In the genomic region with DNA sequence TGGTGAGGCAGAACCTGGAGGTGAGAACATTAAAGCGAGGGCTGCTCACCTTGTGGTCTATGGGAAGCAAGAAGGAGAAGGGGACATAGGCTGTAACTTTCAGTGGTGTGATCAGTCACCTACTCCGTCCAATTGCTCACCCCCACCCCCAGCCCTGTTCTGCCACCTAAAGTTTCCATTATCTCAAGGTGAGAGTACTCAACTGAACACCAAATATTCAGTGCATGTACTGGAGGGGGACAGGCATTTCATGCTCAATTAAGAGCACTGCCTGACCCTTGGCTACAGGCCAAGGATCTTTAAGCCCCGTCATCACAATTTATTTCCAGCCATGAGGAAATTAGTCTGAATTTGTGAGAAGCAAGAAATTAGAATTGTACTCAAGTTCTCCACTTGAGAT, we compare ENCODE assay signal across 26 mouse cellular contexts. TPM values are rescaled to one million over a fixed set of nuclear protein-coding genes. Genes with fewer than 3 reads are reported as not detected.
DNase-seq lines count a peak whose midpoint lies in the region; ATAC-seq and TF ChIP-seq lines count a peak whose summit lies in the region.
"Had no signal": no experiment of that assay in that cellular context is flagged by ENCODE, and none has a peak within 500 bp of the region (broad histone marks: within the 10 kb centered on the region; RNA-seq: fewer than 3 reads in every experiment).

No protein-coding gene starts in this region.

- H3K27me3 ChIP-seq in lung, embryonic 14.5 days (ENCODE audit: insufficient read depth, low read length) = no peaks in the 10 kb centered on the region
- H3K27me3 ChIP-seq in lung, postnatal 0 days (replicated peaks; ENCODE audit: insufficient read depth, low read length) = no peaks in the 10 kb centered on the region
- no peaks in the 10 kb centered on the region for H3K27me3 ChIP-seq in CH12.LX (replicated peaks)
- H3K27me3 ChIP-seq: embryonic facial prominence, embryonic 13.5 days; embryonic facial prominence, embryonic 15.5 days; forebrain, embryonic 12.5 days had no signal

- no peak overlapping the region for H3K9ac ChIP-seq in lung, embryonic 14.5 days
- H3K9ac ChIP-seq in lung, postnatal 0 days (replicated peaks; ENCODE audit: low read depth) = no peak overlapping the region
- no peak overlapping the region for H3K9ac ChIP-seq in CH12.LX (ENCODE audit: insufficient read depth, low read depth)
- H3K9ac ChIP-seq: embryonic facial prominence, embryonic 13.5 days; embryonic facial prominence, embryonic 15.5 days; forebrain, embryonic 12.5 days had no signal

- H3K79me2 ChIP-seq in CH12.LX (replicated peaks; ENCODE audit: control insufficient read depth, extremely low read depth, insufficient read depth, poor library complexity, severe bottlenecking) = no peaks in the 10 kb centered on the region

- no peak for TF ChIP-seq RAD21 in CH12.LX (IDR thresholded peaks at IDR 0.05; ENCODE audit: low read depth, low read length)

- WGBS in lung, embryonic 14.5 days = 64% methylated on average over 3 of the region's 3 CpGs
- WGBS in lung, postnatal 0 days = 56% methylated on average over 3 of the region's 3 CpGs

- dilution Hi-C loops in CH12.LX (cut with MboI; ENCODE audit: extremely low pct_ligation_motif_present, extremely low pct_unique_long_range_greater_than_20kb, low sequenced_read_pairs) = no loop called here

- peaks cover 6% of the 10 kb centered on the region; the same call in 1 of the 2 replicates for H3K36me3 ChIP-seq in lung, embryonic 14.5 days (ENCODE audit: insufficient read depth)
- H3K36me3 ChIP-seq in lung, postnatal 0 days (ENCODE audit: insufficient read depth, low read length) = no peaks in the 10 kb centered on the region
- H3K36me3 ChIP-seq in CH12.LX (replicated peaks in 1 of 2; ENCODE audit: control insufficient read depth in 1 of 2, insufficient read depth in 1 of 2, low read length in 1 of 2) = peaks cover 3 to 11% of the 10 kb centered on the region in 2 experiments
- H3K36me3 ChIP-seq: embryonic facial prominence, embryonic 13.5 days; embryonic facial prominence, embryonic 15.5 days; forebrain, embryonic 12.5 days had no signal

- H3K4me2 ChIP-seq in lung, embryonic 14.5 days = no peak overlapping the region
- no peak overlapping the region for H3K4me2 ChIP-seq in lung, postnatal 0 days (replicated peaks; ENCODE audit: low read depth, low read length)
- H3K4me2 ChIP-seq in CH12.LX (ENCODE audit: insufficient read depth, low read depth, poor library complexity, severe bottlenecking) = no peak overlapping the region
- H3K4me2 ChIP-seq: embryonic facial prominence, embryonic 13.5 days; embryonic facial prominence, embryonic 15.5 days; forebrain, embryonic 12.5 days had no signal

- in situ Hi-C loops in CH12.LX (cut with MboI; ENCODE audit: low pct_ligation_motif_present, low pct_unique_long_range_greater_than_20kb, low sequenced_read_pairs) = no loop called here

- ATAC-seq in lung, embryonic 14.5 days (ENCODE audit: insufficient read depth) = no peak
- ATAC-seq in lung, postnatal 0 days = peak; percentile 58
- ATAC-seq: activated CD4-positive, CD25-positive, alpha-beta regulatory T cell, adult 4 months; forebrain, embryonic 14.5 days; forebrain, embryonic 16.5 days; Patski had no signal

- no peak overlapping the region for H3K27ac ChIP-seq in lung, embryonic 14.5 days (ENCODE audit: low read depth)
- H3K27ac ChIP-seq in lung, postnatal 0 days (ENCODE audit: low read length) = no peak overlapping the region
- no peak overlapping the region for H3K27ac ChIP-seq in CH12.LX (ENCODE audit: insufficient read depth, low read depth)
- H3K27ac ChIP-seq: embryonic facial prominence, embryonic 13.5 days; embryonic facial prominence, embryonic 15.5 days; forebrain, embryonic 10.5 days; forebrain, embryonic 12.5 days had no signal

- no peaks in the 10 kb centered on the region for H3K4me1 ChIP-seq in lung, embryonic 14.5 days (ENCODE audit: insufficient read depth)
- no peaks in the 10 kb centered on the region for H3K4me1 ChIP-seq in lung, postnatal 0 days (ENCODE audit: insufficient read depth, low read depth, low read length)
- H3K4me1 ChIP-seq in CH12.LX (ENCODE audit: control insufficient read depth in 1 of 2, insufficient read depth in 2 of 2) = peaks cover 0 to 20% of the 10 kb centered on the region in 2 experiments; a peak in 2 of 4 replicates
- H3K4me1 ChIP-seq: embryonic facial prominence, embryonic 13.5 days; embryonic facial prominence, embryonic 15.5 days; forebrain, embryonic 10.5 days; forebrain, embryonic 12.5 days had no signal

- no peak for TF ChIP-seq CTCF in lung, embryonic 14.5 days (IDR thresholded peaks at IDR 0.05; ENCODE audit: low read depth)
- TF ChIP-seq CTCF in lung, postnatal 0 days (IDR thresholded peaks at IDR 0.05) = no peak
- no peak for TF ChIP-seq CTCF in CH12.LX (conservative IDR thresholded peaks at IDR 0.05 in 1 of 2, IDR thresholded peaks at IDR 0.05 in 1 of 2; ENCODE audit: low read depth in 2 of 2, low read length in 2 of 2)

- 0 out of 2 replicates have a peak, but pooled peaks have one; percentile 29 for TF ChIP-seq EP300 in lung, postnatal 0 days (IDR thresholded peaks at IDR 0.05)
- TF ChIP-seq EP300 in CH12.LX (IDR thresholded peaks at IDR 0.05; ENCODE audit: low read length) = peak; percentile 34

- DNase-seq in lung, embryonic 14.5 days = peak; percentile 11
- DNase-seq in lung, postnatal 4 days = no peak
- peak; percentile 26 for DNase-seq in lung, postnatal 0 days (ENCODE audit: low spot score)
- DNase-seq in lung, postnatal 14 days = no peak
- DNase-seq in CH12.LX (ENCODE audit: extremely low read depth) = peak; percentile 18
- DNase-seq in lung, postnatal 36 days = peak; percentile 11
- no peak for DNase-seq in kidney, postnatal 4 days
- DNase-seq: adrenal gland, adult 8-10 months; adrenal gland, postnatal 14 days; adrenal gland, postnatal 36 days; cerebellum, adult 11-12 months; cerebellum, adult 2 months; cerebellum, adult 9-10 months; cerebellum, postnatal 14 days; cerebellum, postnatal 36 days; embryo, embryonic 11 days had no signal

- no peaks in the 10 kb centered on the region for H3K9me3 ChIP-seq in lung, embryonic 14.5 days (ENCODE audit: low read depth, low read length)
- H3K9me3 ChIP-seq in lung, postnatal 0 days (ENCODE audit: low read length) = no peaks in the 10 kb centered on the region
- no peaks in the 10 kb centered on the region for H3K9me3 ChIP-seq in CH12.LX (replicated peaks; ENCODE audit: low read length)
- H3K9me3 ChIP-seq: embryonic facial prominence, embryonic 13.5 days; embryonic facial prominence, embryonic 15.5 days; forebrain, embryonic 10.5 days; forebrain, embryonic 12.5 days; G1E had no signal

- no peak for TF ChIP-seq POLR2A in CH12.LX (IDR thresholded peaks at IDR 0.05; ENCODE audit: low read depth, low read length)

- no peak overlapping the region for H3K4me3 ChIP-seq in lung, embryonic 14.5 days (ENCODE audit: low read depth, low read length)
- no peak overlapping the region for H3K4me3 ChIP-seq in lung, postnatal 0 days (ENCODE audit: low read depth, low read length)
- H3K4me3 ChIP-seq in CH12.LX (replicated peaks in 1 of 3; ENCODE audit: low read depth in 2 of 3, low read length in 2 of 3, poor library complexity in 1 of 3) = no peak overlapping the region
- H3K4me3 ChIP-seq: embryonic facial prominence, embryonic 13.5 days; embryonic facial prominence, embryonic 15.5 days; erythroblast, embryonic 14.5 days; forebrain, embryonic 10.5 days; forebrain, embryonic 12.5 days had no signal

TF ChIP-seq in CH12.LX, 34 proteins besides CTCF, POLR2A, EP300 and RAD21:
- no peak for TF ChIP-seq ZNF384 (IDR thresholded peaks at IDR 0.05; ENCODE audit: low read depth, low read length)

RNA-seq across cellular contexts. Expression of a gene that starts 37.8 kb away (rescaled TPM):
- polyA plus RNA-seq in lung, embryonic 14.5 days (2014; fragmentation: Nextera tagmentation; extraction: Ambion mirVana) = 0.99 and 2.3 TPM in 2 replicates
- polyA plus RNA-seq in lung, postnatal 0 days (2015; fragmentation: Nextera tagmentation; extraction: Ambion mirVana) = 0.06 and 0.17 TPM in 2 replicates
- total RNA-seq in CH12.LX (2012; rRNA removed) = 0.13 and 0.17 TPM in 2 replicates
- 0.19 and 0.22 TPM in 2 replicates for total RNA-seq in CH12.LX (2014; rRNA removed)
- polyA plus RNA-seq in CH12.LX (2012; ENCODE audit: insufficient read length, low read depth) = 0.38 and 0.59 TPM in 2 replicates

RNA-seq across cellular contexts. Expression of a gene that starts 58.7 kb away (rescaled TPM):
- polyA plus RNA-seq in lung, embryonic 14.5 days (2014; fragmentation: Nextera tagmentation; extraction: Ambion mirVana) = 45.5 and 46.1 TPM in 2 replicates
- polyA plus RNA-seq in lung, postnatal 0 days (2015; fragmentation: Nextera tagmentation; extraction: Ambion mirVana) = 1.8 and 2.0 TPM in 2 replicates
- total RNA-seq in CH12.LX (2012; rRNA removed) = 11.6 and 16.7 TPM in 2 replicates
- total RNA-seq in CH12.LX (2014; rRNA removed) = 40.9 and 48.1 TPM in 2 replicates
- polyA plus RNA-seq in CH12.LX (2012; ENCODE audit: insufficient read length, low read depth) = 22.2 and 28.3 TPM in 2 replicates

Comparison
In these comparisons a context has a peak if more than half of its experiments do, and no peak if none do; other contexts are left out.
1. DNase-seq: peak in lung, embryonic 14.5 days (single experiment), lung, postnatal 0 days (single experiment), CH12.LX (single experiment) and lung, postnatal 36 days (single experiment); none in lung, postnatal 4 days (0 of 2), lung, postnatal 14 days (single experiment) and kidney, postnatal 4 days (0 of 2).